In the genomic region with DNA sequence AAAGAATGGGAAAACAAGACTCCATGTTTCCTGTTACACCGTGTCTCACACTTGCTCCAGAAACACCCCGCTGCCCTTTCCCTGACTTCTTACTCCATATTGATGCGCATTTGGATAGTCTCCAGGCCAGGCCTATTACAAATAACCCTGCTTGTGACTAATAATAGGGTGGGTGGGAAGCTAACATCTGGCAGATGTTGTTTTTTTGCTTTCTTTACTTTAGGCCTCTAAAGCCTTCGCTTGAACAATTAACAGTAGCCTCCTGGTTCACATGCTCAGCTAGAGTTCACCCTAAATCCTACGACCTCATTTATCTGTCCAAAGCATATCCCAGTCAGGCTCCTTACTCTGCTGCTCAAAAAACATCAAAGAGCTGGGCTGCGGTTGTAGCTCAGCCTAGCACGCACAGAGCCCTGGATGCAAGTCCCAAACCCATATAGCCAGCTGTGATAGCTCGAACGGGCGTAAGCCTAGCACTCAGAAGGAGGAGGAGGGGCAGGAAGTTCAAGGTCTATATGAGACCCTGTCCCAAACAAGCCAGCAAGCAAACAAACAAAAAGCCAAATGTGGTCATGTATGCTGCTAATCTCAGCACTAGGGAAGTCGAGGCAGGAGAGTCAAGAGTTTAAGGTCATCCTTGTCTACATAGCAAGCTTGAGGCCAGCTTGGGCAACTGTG, we compare ENCODE assay signal across 9 mouse cellular contexts. TPM values are rescaled to one million over a fixed set of nuclear protein-coding genes. Genes with fewer than 3 reads are reported as not detected.
DNase-seq lines count a peak whose midpoint lies in the region; TF ChIP-seq lines count a peak whose summit lies in the region.
"Had no signal": no experiment of that assay in that cellular context is flagged by ENCODE, and none has a peak within 500 bp of the region (broad histone marks: within the 10 kb centered on the region; RNA-seq: fewer than 3 reads in every experiment).

No protein-coding gene starts in this region.

- in situ Hi-C loops in ES-E14 (cut with MboI; ENCODE audit: low sequenced_read_pairs in 2 of 2, unreplicated experiment in 2 of 2) = no loop called here

- no peak for TF ChIP-seq POLR2A in bone marrow, adult 2 months (IDR thresholded peaks at IDR 0.05; ENCODE audit: borderline replicate concordance, control insufficient read depth, low read depth, low read length)

- peak overlapping the region; percentile 45; the same call in 1 of the 2 replicates for H3K27ac ChIP-seq in ES-E14 (ENCODE audit: insufficient read depth, low read depth, low read length, poor library complexity, severe bottlenecking)
- peak overlapping the region; percentile 65 for H3K27ac ChIP-seq in bone marrow, adult 2 months (ENCODE audit: control insufficient read depth, insufficient read depth, low read depth, low read length, poor library complexity)
- H3K27ac ChIP-seq: macrophage; neural tube, embryonic 13.5 days had no signal

- DNase-seq in kidney, adult 9 months = peak; percentile 14
- DNase-seq in kidney, postnatal 14 days = no peak
- DNase-seq in ES-E14 (ENCODE audit: low read depth, low spot score) = no peak
- DNase-seq in splenic B cell, adult 2 months (ENCODE audit: low read depth, low spot score) = peak; percentile 13
- DNase-seq in embryo, embryonic 11 days = no peak
- no peak for DNase-seq in frontal cortex, postnatal 25 days (ENCODE audit: low spot score in 2 of 2)

- no peak overlapping the region for H3K4me3 ChIP-seq in ES-E14 (ENCODE audit: insufficient read depth in 1 of 2, low read depth in 1 of 2, low read length in 2 of 2, poor library complexity in 1 of 2, severe bottlenecking in 1 of 2)
- H3K4me3 ChIP-seq in bone marrow, adult 2 months (replicated peaks; ENCODE audit: control insufficient read depth, low read depth, low read length) = no peak overlapping the region
- H3K4me3 ChIP-seq: neural tube, embryonic 13.5 days had no signal

- H3K36me3 ChIP-seq in ES-E14 (ENCODE audit: control insufficient read depth, insufficient read depth, low read length, poor library complexity, severe bottlenecking) = no peaks in the 10 kb centered on the region
- H3K36me3 ChIP-seq in splenic B cell, adult 2 months (ENCODE audit: control insufficient read depth, insufficient read depth, low read length, poor library complexity, severe bottlenecking) = no peaks in the 10 kb centered on the region
- H3K36me3 ChIP-seq: neural tube, embryonic 13.5 days had no signal

- H3K4me1 ChIP-seq in ES-E14 (ENCODE audit: control insufficient read depth in 2 of 2, insufficient read depth in 2 of 2, low read length in 2 of 2, poor library complexity in 1 of 2) = peaks cover 35 to 38% of the 10 kb centered on the region in 2 experiments
- H3K4me1 ChIP-seq in bone marrow, adult 2 months (ENCODE audit: control insufficient read depth, insufficient read depth, low read length) = peaks cover 14% of the 10 kb centered on the region

- H3K9me3 ChIP-seq in ES-E14 (ENCODE audit: control insufficient read depth, insufficient read depth, low read depth, low read length) = no peaks in the 10 kb centered on the region
- H3K9me3 ChIP-seq: neural tube, embryonic 13.5 days had no signal

- WGBS in bone marrow, adult 2 months = 23% methylated on average over 11 of the region's 11 CpGs

- H3K9ac ChIP-seq in ES-E14 (ENCODE audit: insufficient read depth, low read depth, low read length, poor library complexity, severe bottlenecking) = no peak overlapping the region
- H3K9ac ChIP-seq: neural tube, embryonic 13.5 days had no signal

- no peaks in the 10 kb centered on the region for H3K27me3 ChIP-seq in splenic B cell, adult 2 months (ENCODE audit: control insufficient read depth, insufficient read depth, low read length, poor library complexity, severe bottlenecking)
- H3K27me3 ChIP-seq: neural tube, embryonic 13.5 days had no signal

- no peak for TF ChIP-seq CTCF in bone marrow, adult 2 months (IDR thresholded peaks at IDR 0.05; ENCODE audit: control insufficient read depth, insufficient read depth, low read length)

TF ChIP-seq in ES-E14, 5 proteins besides CTCF, POLR2A, EP300 and RAD21:
- TF ChIP-seq MAFK (IDR thresholded peaks at IDR 0.05; ENCODE audit: insufficient read depth, low read depth, low read length) (no peak), ZNF384 (IDR thresholded peaks at IDR 0.05; ENCODE audit: low read depth, low read length) (no peak), HCFC1 (IDR thresholded peaks at IDR 0.05; ENCODE audit: borderline replicate concordance, insufficient read depth, low read length) (no peak), CHD2 (IDR thresholded peaks at IDR 0.05; ENCODE audit: low read depth, low read length) (no peak), ZC3H11A (IDR thresholded peaks at IDR 0.05; ENCODE audit: borderline replicate concordance, low read depth, low read length) (no peak)

RNA-seq across cellular contexts. Expression of a gene that starts 3.9 kb away (rescaled TPM):
- 148 and 215 TPM in 2 replicates for total RNA-seq in ES-E14 (2012; rRNA removed)
- 71.0 and 119 TPM in 2 replicates for polyA plus RNA-seq in bone marrow, adult 2 months (2011; ENCODE audit: insufficient read depth, insufficient read length, low replicate concordance, missing spikeins)

Comparison
In these comparisons a context has a peak if more than half of its experiments do, and no peak if none do; other contexts are left out.
1. DNase-seq: peak in kidney, adult 9 months (single experiment) and splenic B cell, adult 2 months (single experiment); none in kidney, postnatal 14 days (single experiment), ES-E14 (single experiment), embryo, embryonic 11 days (single experiment) and frontal cortex, postnatal 25 days (0 of 2).